Mouse (Mus musculus) thymus, adult 2 months (tissue): ENCODE data around the gene Vezt. TPM values are rescaled to one million over a fixed set of nuclear protein-coding genes. Genes with fewer than 3 reads are reported as not detected.

Source experiments
- DNase-seq: peaks from one replicate; pipeline ENCODE4 v3.0.0; 2021
- H3K27ac ChIP-seq: fragments of 200-500 bp; 2 replicates; pipeline ENCODE4 v1.5.1; 2012; ENCODE audit warnings: low read length, control low read depth; ENCODE audit not compliant: control insufficient read depth, insufficient read depth
- H3K27me3 ChIP-seq: fragments of 200-500 bp; 2 replicates; pipeline ENCODE4 v1.6.1; 2012; ENCODE audit warnings: mild to moderate bottlenecking, low read length, moderate library complexity, mixed read lengths; ENCODE audit not compliant: control insufficient read depth, insufficient read depth
- H3K36me3 ChIP-seq: fragments of 200-500 bp; 2 replicates; pipeline ENCODE4 v1.6.1; 2012; ENCODE audit warnings: mild to moderate bottlenecking, low read length, moderate library complexity; ENCODE audit not compliant: control insufficient read depth, insufficient read depth
- H3K4me1 ChIP-seq: fragments of 200-500 bp; replicated peaks from 2 replicates; pipeline ENCODE4 v1.6.1; 2012; ENCODE audit warnings: low read length; ENCODE audit not compliant: control insufficient read depth, insufficient read depth
- H3K4me3 ChIP-seq: fragments of 200-500 bp; 2 replicates; pipeline ENCODE4 v1.5.1; 2012; ENCODE audit warnings: mild to moderate bottlenecking, low read length, control low read depth, moderate library complexity; ENCODE audit not compliant: control insufficient read depth, insufficient read depth
- CTCF ChIP-seq: fragments of 200-500 bp; IDR thresholded peaks from 2 replicates; pipeline ENCODE4 v1.5.1; 2012; ENCODE audit warnings: mild to moderate bottlenecking, control low read depth, low read length, moderate library complexity, borderline replicate concordance; ENCODE audit not compliant: control insufficient read depth, poor library complexity, insufficient read depth; ENCODE audit errors: extremely low read depth
- POLR2A ChIP-seq: fragments of 200-500 bp; IDR thresholded peaks from 2 replicates; pipeline ENCODE4 v1.6.1; 2012; ENCODE audit warnings: mild to moderate bottlenecking, low read length, control low read depth, moderate library complexity; ENCODE audit not compliant: control insufficient read depth, poor library complexity, insufficient read depth; ENCODE audit errors: extremely low read depth
- WGBS: fragments of 180-500 bp; shearing (Covaris S2); methylation state at CpG from one replicate; pipeline ENCODE4 v1.1.7; 2018; 5-methylcytosine and 5-hydroxymethylcytosine counted together
- polyA plus RNA-seq: library from polyadenylated mRNA; depleted of rRNA; stranded (reverse); fragments of >200 nt; gene quantifications from 2 replicates; pipeline ENCODE4 v1.2.3, GENCODE M21; 2012

The Vezt gene
- polyA plus RNA-seq, 1 experiment = 18.4 TPM

DNA sequence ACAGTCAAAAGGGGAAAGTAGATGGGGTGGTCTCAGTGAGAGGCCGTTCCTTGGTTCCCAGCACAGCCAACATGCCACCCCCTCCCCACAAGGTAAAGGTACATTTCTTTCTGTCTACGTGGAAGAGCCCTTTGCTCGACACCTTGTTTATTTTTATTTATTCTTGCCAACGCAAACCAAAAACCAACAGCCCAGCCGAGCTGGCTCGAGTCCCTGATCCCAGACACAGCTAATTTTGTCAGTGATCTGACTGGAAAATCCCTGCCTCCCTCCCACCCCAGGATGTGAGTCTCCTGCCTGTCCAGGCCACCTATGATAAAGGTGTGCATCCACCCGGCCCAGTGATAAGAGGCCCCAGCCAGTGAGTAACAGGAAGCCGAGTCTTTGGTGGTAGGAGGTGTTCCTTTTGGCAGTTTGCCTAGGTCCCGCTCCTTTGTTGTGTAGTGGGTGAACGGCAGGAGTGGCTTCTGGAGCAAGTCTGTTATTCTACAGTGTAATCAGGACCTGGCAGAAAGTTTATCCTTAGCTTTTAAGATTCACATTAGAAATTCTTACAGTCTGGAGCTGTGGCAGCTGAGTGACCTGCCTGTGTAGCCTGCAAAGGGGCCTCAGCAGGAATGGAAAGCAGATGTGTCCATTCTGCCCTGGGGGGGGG is 36.8 kb upstream of the Vezt start:
- H3K27me3 ChIP-seq = no peaks in the 10 kb centered on the region
- no peaks in the 10 kb centered on the region for H3K36me3 ChIP-seq
- H3K4me3 ChIP-seq = no peak overlapping the region
- no peaks in the 10 kb centered on the region; the same call in 1 of the 2 replicates for H3K4me1 ChIP-seq
- no peak for DNase-seq
- 61% methylated on average over 10 of the region's 10 CpGs for WGBS
- H3K27ac ChIP-seq = no peak overlapping the region
- no peak for TF ChIP-seq POLR2A
- TF ChIP-seq CTCF = no peak

DNA sequence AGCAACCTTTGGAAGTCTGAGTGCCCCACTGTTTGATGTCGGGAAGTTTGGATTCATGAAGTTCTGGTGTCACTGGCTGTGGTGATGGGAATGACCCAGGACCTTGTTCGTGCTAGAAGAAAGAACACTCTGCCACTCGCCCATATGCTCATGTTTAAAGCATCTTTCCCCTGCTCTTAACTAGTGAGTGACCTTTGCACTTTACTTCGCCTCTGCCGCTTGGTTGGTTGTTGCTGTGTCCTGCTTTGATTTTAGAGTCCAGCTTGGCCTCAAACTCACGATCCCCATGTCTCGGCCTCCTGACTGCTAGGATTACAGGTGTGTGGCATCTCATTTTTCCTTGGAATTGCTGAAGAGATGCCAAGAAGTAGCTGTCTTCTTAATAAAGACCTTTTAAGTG is 36.0 kb upstream of the Vezt start:
- Histone ChIP-seq H3K27ac (no peak overlapping the region), H3K4me1 (no peaks in the 10 kb centered on the region; the same call in 1 of the 2 replicates), H3K4me3 (no peak overlapping the region), H3K27me3 (no peaks in the 10 kb centered on the region), H3K36me3 (no peaks in the 10 kb centered on the region)
- TF ChIP-seq CTCF = no peak
- no peak for TF ChIP-seq POLR2A
- WGBS = 95% methylated on average over 7 of the region's 7 CpGs
- DNase-seq = no peak

DNA sequence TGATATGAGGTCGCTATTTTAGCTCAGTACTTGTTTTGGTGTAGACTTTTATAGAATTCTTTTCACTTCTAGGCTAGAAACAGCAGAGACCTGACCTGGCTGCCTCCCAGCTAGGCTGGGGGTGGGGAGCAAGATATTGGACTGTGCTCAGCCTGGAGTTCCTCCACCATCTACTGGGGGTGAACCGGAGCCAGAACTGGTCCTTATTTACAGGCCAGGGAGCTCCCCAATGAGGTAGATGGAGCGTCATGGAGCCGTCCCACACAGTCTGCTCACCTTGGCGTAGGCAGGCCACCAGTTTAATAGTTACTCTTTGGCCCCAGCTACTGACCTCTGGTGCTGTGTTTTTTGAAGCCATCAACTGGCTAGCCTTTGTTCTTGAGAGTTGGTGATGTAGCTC is 33.1 kb upstream of the Vezt start:
- no peak overlapping the region for H3K27ac ChIP-seq
- no peak for DNase-seq
- no peak overlapping the region for H3K4me3 ChIP-seq
- H3K27me3 ChIP-seq = no peaks in the 10 kb centered on the region
- TF ChIP-seq CTCF = no peak
- no peaks in the 10 kb centered on the region for H3K36me3 ChIP-seq
- WGBS = 95% methylated on average over 5 of the region's 5 CpGs
- no peaks in the 10 kb centered on the region; the same call in 1 of the 2 replicates for H3K4me1 ChIP-seq

DNA sequence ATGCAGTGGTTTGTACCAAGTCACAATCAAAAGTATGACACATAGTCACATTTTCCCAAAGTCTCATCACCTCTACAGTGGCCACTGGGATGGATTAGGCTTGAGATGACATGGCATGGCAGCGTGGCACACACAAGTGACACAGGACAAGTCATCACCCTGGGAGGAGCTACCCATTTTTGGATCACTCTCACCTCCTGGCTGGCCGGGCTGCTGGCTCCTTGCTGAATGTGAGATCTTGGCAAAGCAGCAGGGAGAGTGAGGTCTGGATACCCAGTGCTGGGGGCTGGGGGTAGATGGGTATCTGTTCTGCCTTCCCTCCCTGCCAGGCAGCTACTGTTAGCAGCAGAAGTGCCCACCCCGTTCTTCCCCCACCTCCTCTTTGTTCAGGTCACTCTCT is 31.3 kb upstream of the Vezt start:
- no peak for DNase-seq
- H3K4me1 ChIP-seq = no peaks in the 10 kb centered on the region
- WGBS = 95% methylated on average over 3 of the region's 3 CpGs
- H3K36me3 ChIP-seq = no peaks in the 10 kb centered on the region
- TF ChIP-seq POLR2A (no peak), CTCF (no peak)
- no peaks in the 10 kb centered on the region for H3K27me3 ChIP-seq
- H3K27ac ChIP-seq = no peak overlapping the region
- no peak overlapping the region for H3K4me3 ChIP-seq

DNA sequence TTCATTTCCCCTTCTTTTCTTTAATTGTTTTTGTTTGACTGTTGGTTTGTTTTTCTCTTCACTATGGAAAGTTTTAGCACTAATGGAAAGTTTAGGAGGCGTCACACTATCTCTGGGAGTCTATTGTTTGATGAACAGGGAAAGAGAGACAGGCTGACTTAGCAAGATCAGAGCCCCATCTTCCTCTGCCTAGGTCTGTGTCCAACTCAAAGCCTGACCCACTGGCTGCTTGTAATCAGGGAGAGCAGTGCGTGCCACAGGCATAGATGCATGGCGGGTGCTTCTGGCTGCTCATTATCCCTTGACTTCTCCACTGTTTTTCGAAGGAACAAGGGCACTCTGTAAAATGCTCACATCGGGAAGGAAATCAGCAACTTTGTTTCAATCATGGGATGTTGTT is 26.7 kb upstream of the Vezt start:
- WGBS = 95% methylated on average over 5 of the region's 5 CpGs
- H3K36me3 ChIP-seq = no peaks in the 10 kb centered on the region
- H3K27me3 ChIP-seq = no peaks in the 10 kb centered on the region
- H3K27ac ChIP-seq = no peak overlapping the region
- H3K4me1 ChIP-seq = no peaks in the 10 kb centered on the region; the same call in 1 of the 2 replicates
- no peak overlapping the region for H3K4me3 ChIP-seq
- TF ChIP-seq POLR2A = no peak
- no peak for TF ChIP-seq CTCF
- no peak for DNase-seq

DNA sequence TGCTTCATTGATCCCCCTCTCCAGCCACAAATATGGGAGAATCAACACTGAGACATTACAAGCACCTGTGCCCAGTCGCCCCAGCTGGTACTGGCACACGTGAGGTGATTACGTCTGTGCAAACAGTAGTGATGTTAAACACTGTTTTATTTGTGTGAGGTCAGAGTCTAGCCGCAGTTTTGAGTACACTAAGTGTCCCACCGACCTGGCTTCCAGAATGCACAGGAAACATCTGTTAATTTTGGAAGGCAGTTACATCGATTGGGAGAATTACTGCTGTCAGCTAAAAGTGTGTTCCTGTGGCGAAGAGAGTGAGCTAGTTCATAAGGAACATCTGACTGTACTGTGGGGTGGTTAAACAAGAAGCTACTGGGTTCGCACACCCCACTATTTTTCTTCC is 24.6 kb upstream of the Vezt start:
- no peaks in the 10 kb centered on the region for H3K36me3 ChIP-seq
- TF ChIP-seq CTCF (no peak), POLR2A (no peak)

DNA sequence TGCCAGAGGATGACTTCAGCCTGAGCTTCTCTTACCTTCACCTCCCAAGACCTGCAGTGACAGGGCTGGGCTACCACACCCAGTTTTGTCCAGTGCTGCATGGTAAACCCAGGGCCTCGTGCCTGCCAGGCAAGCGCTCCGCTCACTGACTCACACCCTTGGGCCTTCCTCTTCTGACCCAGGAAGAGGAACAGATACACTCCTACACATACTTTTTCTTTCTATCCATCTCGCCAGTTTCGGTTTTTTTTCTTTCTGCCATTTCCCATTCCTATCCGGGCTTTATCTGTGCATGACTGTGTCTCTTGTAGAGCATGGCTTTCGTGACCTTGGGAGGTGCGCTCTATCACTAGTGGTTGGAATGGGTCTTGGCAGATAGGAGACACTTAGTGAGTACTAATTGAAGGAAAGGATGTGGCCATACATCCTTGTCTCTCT is 24.0 kb upstream of the Vezt start:
- DNase-seq = no peak
- no peak for TF ChIP-seq POLR2A
- TF ChIP-seq CTCF = no peak
- no peaks in the 10 kb centered on the region for H3K27me3 ChIP-seq
- H3K4me1 ChIP-seq = no peaks in the 10 kb centered on the region; the same call in 1 of the 2 replicates
- no peak overlapping the region for H3K27ac ChIP-seq
- H3K4me3 ChIP-seq = no peak overlapping the region
- 90% methylated on average over 8 of the region's 8 CpGs for WGBS
- H3K36me3 ChIP-seq = no peaks in the 10 kb centered on the region

More for the DNA sequence above, 24.6 kb upstream of the Vezt start:
- no peaks in the 10 kb centered on the region; the same call in 1 of the 2 replicates for H3K4me1 ChIP-seq
- no peak overlapping the region for H3K27ac ChIP-seq
- no peaks in the 10 kb centered on the region for H3K27me3 ChIP-seq
- no peak for DNase-seq
- WGBS = 51% methylated on average over 8 of the region's 8 CpGs
- no peak overlapping the region for H3K4me3 ChIP-seq
